Mouse (Mus musculus) midbrain, embryonic 16.5 days (tissue): ENCODE measurements around the gene Vps18. TPM values are rescaled to one million over a fixed set of nuclear protein-coding genes. Genes with fewer than 3 reads are reported as not detected.
A peak's percentile ranks its signal among the peaks of the same experiment; 100 is the strongest.

Experiments
- ATAC-seq: fragments of 200-750 bp; cut with Nextera tagmentation; 2 replicates; pipeline ENCODE4 v1.8.0; 2017; ENCODE audit warnings: moderate TSS enrichment
- H3K27ac ChIP-seq: fragments of 300-500 bp; sonication (generic); 2 replicates; pipeline ENCODE4 v1.5.1; 2014; ENCODE audit warnings: mild to moderate bottlenecking, low read length, mixed read lengths
- H3K27me3 ChIP-seq: fragments of 300-500 bp; sonication (generic); 2 replicates; pipeline ENCODE4 v1.6.1; 2014; ENCODE audit warnings: low read depth, low read length, mixed read lengths; ENCODE audit not compliant: control insufficient read depth, insufficient read depth
- H3K36me3 ChIP-seq: fragments of 300-500 bp; sonication (generic); 2 replicates; pipeline ENCODE4 v1.6.1; 2014; ENCODE audit warnings: mild to moderate bottlenecking, low read length, moderate library complexity, mixed read lengths; ENCODE audit not compliant: control insufficient read depth, insufficient read depth
- H3K4me1 ChIP-seq: fragments of 300-500 bp; sonication (generic); 2 replicates; pipeline ENCODE4 v1.6.1; 2014; ENCODE audit warnings: mild to moderate bottlenecking, low read length, mixed read lengths; ENCODE audit not compliant: control insufficient read depth, insufficient read depth
- H3K4me2 ChIP-seq: fragments of 300-500 bp; sonication (generic); 2 replicates; pipeline ENCODE4 v1.6.1; 2014; ENCODE audit warnings: mild to moderate bottlenecking, low read length, mixed read lengths
- H3K4me3 ChIP-seq: fragments of 300-500 bp; sonication (generic); 2 replicates; pipeline ENCODE4 v1.5.1; 2014; ENCODE audit warnings: low read depth, mild to moderate bottlenecking, low read length, moderate library complexity, mixed read lengths
- H3K9ac ChIP-seq: fragments of 300-500 bp; sonication (generic); 2 replicates; pipeline ENCODE4 v1.6.1; 2014; ENCODE audit warnings: low read depth, low read length, mixed read lengths
- H3K9me3 ChIP-seq: fragments of 300-500 bp; sonication (generic); replicated peaks from 2 replicates; pipeline ENCODE4 v1.6.1; 2014; ENCODE audit warnings: mild to moderate bottlenecking, low read length, mixed read lengths; ENCODE audit not compliant: control insufficient read depth, poor library complexity, severe bottlenecking
- WGBS: fragments of 180-500 bp; shearing (Covaris S2); extraction: QIAGEN DNeasy Blood & Tissue Kit; methylation state at CpG from one replicate; pipeline ENCODE4 v1.1.7; 2014; 5-methylcytosine and 5-hydroxymethylcytosine counted together
- polyA plus RNA-seq: library from polyadenylated mRNA; unstranded; fragments of >200 nt; fragmentation: Nextera tagmentation; extraction: Ambion mirVana; gene quantifications from 2 replicates; pipeline ENCODE4 v1.2.1, GENCODE M21; 2015

Gene Vps18
- polyA plus RNA-seq, 1 experiment from 2014 or later = 31.7 TPM

GRCm38 (mm10) chr2:119276926-119277325 is 11.6 kb upstream of the Vps18 start:
- 86% methylated on average over 7 of the region's 7 CpGs for WGBS
- no peak for ATAC-seq
- H3K27ac ChIP-seq = no peak overlapping the region

DNA sequence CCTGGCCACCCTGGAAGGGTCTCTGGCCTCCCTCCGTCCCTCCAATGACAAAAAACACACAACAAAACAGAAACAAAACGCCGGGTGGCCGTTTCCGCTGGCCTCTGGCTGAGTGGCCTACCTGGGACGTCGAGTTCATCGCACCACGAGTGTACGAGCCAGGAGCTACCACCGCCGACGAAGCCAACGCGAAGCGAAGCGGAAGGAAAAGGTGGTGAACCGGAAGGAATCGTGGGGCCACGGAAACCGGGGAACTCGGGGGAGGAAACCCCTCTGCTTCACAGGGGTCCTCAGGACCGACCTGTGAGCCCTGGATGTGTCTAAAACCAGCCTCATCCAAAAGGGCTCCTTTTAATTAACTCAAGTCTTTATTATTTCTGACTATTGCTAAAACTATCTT is 10.7 kb upstream of the Vps18 start:
- no peaks in the 10 kb centered on the region for H3K9me3 ChIP-seq
- no peaks in the 10 kb centered on the region for H3K36me3 ChIP-seq
- H3K27me3 ChIP-seq = no peaks in the 10 kb centered on the region
- no peak for ATAC-seq
- H3K4me3 ChIP-seq = no peak overlapping the region
- no peaks in the 10 kb centered on the region for H3K4me1 ChIP-seq
- no peak overlapping the region for H3K4me2 ChIP-seq
- H3K27ac ChIP-seq = no peak overlapping the region
- WGBS = 86% methylated on average over 23 of the region's 23 CpGs
- no peak overlapping the region for H3K9ac ChIP-seq

More at GRCm38 (mm10) chr2:119276926-119277325, 11.6 kb upstream of the Vps18 start:
- no peak overlapping the region for H3K4me2 ChIP-seq
- H3K4me3 ChIP-seq = no peak overlapping the region
- no peaks in the 10 kb centered on the region for H3K27me3 ChIP-seq
- no peaks in the 10 kb centered on the region for H3K9me3 ChIP-seq
- H3K4me1 ChIP-seq = no peaks in the 10 kb centered on the region
- no peaks in the 10 kb centered on the region for H3K36me3 ChIP-seq
- H3K9ac ChIP-seq = no peak overlapping the region

DNA sequence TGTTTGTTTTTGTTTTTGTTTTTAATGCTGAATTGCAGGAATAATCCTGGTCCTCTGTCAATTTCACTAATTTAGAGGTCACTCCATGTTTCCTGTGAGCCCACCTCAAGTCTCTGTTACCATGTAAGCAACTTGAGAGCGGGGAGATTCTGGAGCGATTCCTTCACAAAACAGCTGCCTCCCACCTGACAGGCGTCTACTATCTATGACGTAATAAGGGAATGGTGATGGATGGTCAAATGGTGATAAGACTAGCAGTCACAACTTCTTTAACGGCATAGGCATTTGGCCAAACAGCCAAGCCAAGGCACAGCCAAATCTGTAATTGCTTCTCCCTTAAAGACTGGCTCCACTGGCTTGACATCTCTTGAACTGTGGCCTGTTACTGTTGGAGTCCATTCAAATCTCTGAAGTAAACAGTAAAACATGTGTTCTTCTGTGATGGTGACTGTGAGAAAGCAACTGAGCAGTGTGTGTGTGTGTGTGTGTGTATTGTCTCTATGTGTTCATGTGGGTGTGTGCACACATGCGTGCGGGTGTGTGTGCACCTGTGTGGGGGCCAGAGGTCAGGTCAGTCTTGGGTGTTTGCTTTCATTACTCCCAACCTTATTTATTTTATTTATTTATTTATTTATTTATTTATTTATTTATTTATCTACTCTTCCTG is 6.5 kb upstream of the Vps18 start:
- WGBS = 91% methylated on average over 7 of the region's 7 CpGs

DNA sequence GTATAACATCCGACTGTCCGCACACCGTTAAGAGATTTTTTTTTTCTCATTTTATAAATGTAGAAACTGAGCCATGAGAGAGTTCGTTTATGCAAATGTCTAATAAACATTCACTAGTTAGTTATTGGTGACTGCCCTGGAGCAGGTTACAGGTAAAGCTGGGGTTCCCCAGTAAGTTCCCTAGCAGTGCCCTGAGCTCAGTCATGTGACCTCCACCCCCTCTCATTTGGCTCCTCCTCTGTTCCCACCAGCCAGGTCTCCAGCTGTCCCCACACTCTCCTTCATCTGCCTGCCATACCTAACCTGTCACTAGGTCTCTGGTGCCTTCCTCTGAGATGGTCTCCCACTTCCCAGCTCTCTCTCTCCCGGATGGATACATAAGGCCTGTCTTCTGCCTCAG is 1.2 kb upstream of the Vps18 start:
- Histone ChIP-seq H3K4me3 (no peak overlapping the region), H3K27me3 (no peaks in the 10 kb centered on the region), H3K36me3 (peaks cover 4% of the 10 kb centered on the region; the same call in 1 of the 2 replicates), H3K4me1 (peaks cover 17% of the 10 kb centered on the region), H3K9ac (0 out of 2 replicates have a peak overlapping the region, but pooled peaks have one; percentile 83), H3K9me3 (no peaks in the 10 kb centered on the region), H3K27ac (no peak overlapping the region), H3K4me2 (no peak overlapping the region; the same call in 1 of the 2 replicates)
- no peak; the same call in 1 of the 2 replicates for ATAC-seq
- WGBS = 88% methylated on average over 5 of the region's 5 CpGs

More for the DNA sequence above, 6.5 kb upstream of the Vps18 start:
- Histone ChIP-seq H3K9ac (no peak overlapping the region), H3K4me3 (no peak overlapping the region), H3K36me3 (no peaks in the 10 kb centered on the region), H3K27me3 (no peaks in the 10 kb centered on the region), H3K9me3 (no peaks in the 10 kb centered on the region), H3K27ac (no peak overlapping the region), H3K4me1 (no peaks in the 10 kb centered on the region), H3K4me2 (no peak overlapping the region)
- no peak for ATAC-seq

DNA sequence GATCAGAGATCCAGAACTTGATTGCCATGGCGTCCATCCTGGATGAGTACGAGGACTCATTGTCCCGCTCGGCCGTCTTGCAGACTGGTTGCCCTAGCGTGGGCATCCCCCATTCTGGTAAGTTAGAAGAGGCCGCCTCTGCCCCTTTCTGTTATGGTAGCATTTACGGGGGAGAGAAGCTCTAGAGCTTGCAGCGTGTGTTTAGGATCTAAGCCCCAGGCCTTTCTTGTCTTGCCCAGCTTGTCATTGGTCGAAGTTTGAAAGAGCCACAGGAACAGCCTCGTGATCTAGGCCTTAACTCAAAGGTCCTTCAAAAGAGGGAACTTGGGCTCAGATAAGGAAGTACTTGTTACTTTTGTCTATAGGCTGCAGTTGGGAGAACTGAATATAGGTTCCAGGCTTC is 475 bp downstream of the Vps18 start:
- WGBS = 2% methylated on average over 11 of the region's 11 CpGs
- Histone ChIP-seq H3K9ac (peak overlapping the region; percentile 83), H3K4me2 (peak overlapping the region; percentile 96), H3K27ac (peak overlapping the region; percentile 60), H3K36me3 (peaks cover 17% of the 10 kb centered on the region), H3K4me3 (peak overlapping the region; percentile 80), H3K9me3 (no peaks in the 10 kb centered on the region), H3K27me3 (no peaks in the 10 kb centered on the region), H3K4me1 (peaks cover 17% of the 10 kb centered on the region)
- ATAC-seq = peak; percentile 31

- no peak for ATAC-seq
- H3K4me3 ChIP-seq = no peak overlapping the region
- peaks cover 28% of the 10 kb centered on the region for H3K36me3 ChIP-seq
- no peak overlapping the region for H3K9ac ChIP-seq
- H3K9me3 ChIP-seq = no peaks in the 10 kb centered on the region
- no peak overlapping the region for H3K27ac ChIP-seq
- WGBS = 94% methylated on average over 5 of the region's 5 CpGs
- no peak overlapping the region for H3K4me2 ChIP-seq
- no peaks in the 10 kb centered on the region for H3K27me3 ChIP-seq
- peaks cover 19% of the 10 kb centered on the region for H3K4me1 ChIP-seq
Observed at GRCm38 (mm10) chr2:119292281-119292680, 3.7 kb downstream of the Vps18 start.

DNA sequence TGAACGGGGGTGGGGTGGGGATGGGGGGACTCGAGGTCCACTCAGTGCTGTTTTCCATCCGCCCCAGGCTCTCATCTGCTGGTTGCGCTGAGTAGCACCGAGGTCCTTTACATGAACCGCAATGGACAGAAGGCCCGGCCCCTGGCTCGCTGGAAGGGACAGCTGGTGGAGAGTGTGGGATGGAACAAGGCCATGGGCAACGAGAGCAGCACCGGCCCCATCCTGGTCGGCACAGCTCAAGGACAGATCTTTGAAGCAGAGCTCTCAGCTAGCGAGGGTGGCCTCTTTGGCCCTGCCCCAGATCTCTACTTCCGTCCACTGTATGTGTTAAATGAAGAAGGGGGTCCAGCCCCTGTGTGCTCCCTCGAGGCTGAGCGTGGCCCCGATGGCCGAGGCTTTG is 4.3 kb downstream of the Vps18 start:
- ATAC-seq = no peak
- H3K36me3 ChIP-seq = peaks cover 29% of the 10 kb centered on the region
- 94% methylated on average over 17 of the region's 17 CpGs for WGBS
- no peak overlapping the region for H3K9ac ChIP-seq
- no peaks in the 10 kb centered on the region for H3K27me3 ChIP-seq
- H3K4me1 ChIP-seq = peaks cover 16% of the 10 kb centered on the region
- H3K9me3 ChIP-seq = no peaks in the 10 kb centered on the region
- no peak overlapping the region for H3K27ac ChIP-seq
- no peak overlapping the region for H3K4me2 ChIP-seq
- H3K4me3 ChIP-seq = no peak overlapping the region

DNA sequence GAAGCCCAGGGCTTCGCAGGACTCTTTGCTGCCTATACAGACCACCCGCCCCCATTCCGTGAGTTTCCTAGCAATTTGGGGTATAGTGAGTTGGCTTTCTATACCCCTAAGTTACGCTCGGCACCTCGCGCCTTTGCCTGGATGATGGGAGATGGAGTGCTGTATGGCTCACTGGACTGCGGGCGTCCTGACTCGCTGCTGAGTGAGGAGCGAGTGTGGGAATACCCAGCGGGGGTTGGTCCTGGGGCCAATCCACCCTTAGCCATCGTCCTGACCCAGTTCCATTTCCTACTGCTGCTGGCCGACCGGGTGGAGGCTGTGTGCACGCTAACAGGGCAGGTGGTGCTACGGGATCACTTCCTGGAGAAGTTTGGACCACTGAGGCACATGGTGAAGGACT is 4.8 kb downstream of the Vps18 start:
- H3K27me3 ChIP-seq = no peaks in the 10 kb centered on the region
- no peak overlapping the region for H3K9ac ChIP-seq
- ATAC-seq = no peak
- peaks cover 31% of the 10 kb centered on the region for H3K36me3 ChIP-seq
- no peaks in the 10 kb centered on the region for H3K9me3 ChIP-seq
- peaks cover 13% of the 10 kb centered on the region for H3K4me1 ChIP-seq
- WGBS = 93% methylated on average over 17 of the region's 17 CpGs
- H3K4me3 ChIP-seq = no peak overlapping the region
- H3K4me2 ChIP-seq = no peak overlapping the region
- no peak overlapping the region for H3K27ac ChIP-seq

GRCm38 (mm10) chr2:119293776-119294390 is 5.3 kb downstream of the Vps18 start:
- no peak overlapping the region for H3K27ac ChIP-seq
- H3K4me2 ChIP-seq = no peak overlapping the region
- peaks cover 13% of the 10 kb centered on the region for H3K4me1 ChIP-seq
- 94% methylated on average over 34 of the region's 34 CpGs for WGBS
- no peak for ATAC-seq
- peaks cover 31% of the 10 kb centered on the region for H3K36me3 ChIP-seq
- no peak overlapping the region for H3K9ac ChIP-seq
- H3K27me3 ChIP-seq = no peaks in the 10 kb centered on the region
- no peak overlapping the region for H3K4me3 ChIP-seq
- no peaks in the 10 kb centered on the region for H3K9me3 ChIP-seq
